Comparison of ENCODE assay signal across 8 mouse cellular contexts in the genomic region with DNA sequence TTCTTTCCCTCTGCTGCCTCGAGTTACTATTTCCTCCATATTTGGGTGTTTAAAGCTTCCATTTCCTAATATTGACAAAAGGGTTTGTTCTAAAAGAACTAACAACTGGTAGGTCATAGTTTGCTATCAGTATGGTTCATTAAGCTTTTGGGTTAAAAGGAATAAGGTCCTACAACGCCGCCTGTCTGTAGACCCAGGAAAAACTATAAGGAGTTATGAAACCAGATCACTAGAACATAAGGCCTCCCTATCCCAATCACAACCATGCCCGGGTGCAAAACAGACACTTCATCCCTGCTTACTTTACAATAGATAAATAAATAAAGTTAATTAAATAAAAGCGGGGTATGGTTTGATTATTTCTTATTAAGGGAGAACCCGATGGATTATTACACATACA. TPM values are rescaled to one million over a fixed set of nuclear protein-coding genes. Genes with fewer than 3 reads are reported as not detected.
DNase-seq lines count a peak whose midpoint lies in the region; ATAC-seq lines count a peak whose summit lies in the region.

No protein-coding gene starts in this region.

- ATAC-seq in embryonic facial prominence, embryonic 14.5 days (ENCODE audit: low read depth): no peak
- ATAC-seq in limb, embryonic 12.5 days (ENCODE audit: insufficient number of reproducible peaks, insufficient read depth, low FRiP score, low TSS enrichment, low read depth): no peak
- no peak for ATAC-seq in midbrain, embryonic 14.5 days (ENCODE audit: low FRiP score, low TSS enrichment)

- peak overlapping the region; percentile 100 for H3K27ac ChIP-seq in embryonic facial prominence, embryonic 14.5 days (replicated peaks; ENCODE audit: low read depth, low read length)
- H3K27ac ChIP-seq in limb, embryonic 12.5 days: no peak overlapping the region
- H3K27ac ChIP-seq in midbrain, embryonic 14.5 days (replicated peaks; ENCODE audit: low read depth, low read length): no peak overlapping the region

- peak overlapping the region; percentile 74 for H3K4me2 ChIP-seq in embryonic facial prominence, embryonic 14.5 days (ENCODE audit: low read depth, low read length)
- peak overlapping the region; percentile 73 for H3K4me2 ChIP-seq in limb, embryonic 12.5 days
- peak overlapping the region; percentile 65 for H3K4me2 ChIP-seq in midbrain, embryonic 14.5 days (ENCODE audit: low read length)

- WGBS in embryonic facial prominence, embryonic 14.5 days: 4% methylated on average over 6 of the region's 6 CpGs
- WGBS in limb, embryonic 12.5 days: 4% methylated on average over 6 of the region's 6 CpGs
- WGBS in midbrain, embryonic 14.5 days: 5% methylated on average over 6 of the region's 6 CpGs

- H3K9ac ChIP-seq in embryonic facial prominence, embryonic 14.5 days (ENCODE audit: low read depth, low read length): peak overlapping the region; percentile 99
- H3K9ac ChIP-seq in limb, embryonic 12.5 days (replicated peaks): peak overlapping the region; percentile 98
- H3K9ac ChIP-seq in midbrain, embryonic 14.5 days (replicated peaks; ENCODE audit: low read length): peak overlapping the region; percentile 91

- H3K27me3 ChIP-seq in embryonic facial prominence, embryonic 14.5 days (replicated peaks; ENCODE audit: control insufficient read depth, insufficient read depth, low read length): no peaks in the 10 kb centered on the region
- H3K27me3 ChIP-seq in limb, embryonic 12.5 days: no peaks in the 10 kb centered on the region
- no peaks in the 10 kb centered on the region for H3K27me3 ChIP-seq in midbrain, embryonic 14.5 days (ENCODE audit: control insufficient read depth, insufficient read depth, low read length)

- H3K9me3 ChIP-seq in embryonic facial prominence, embryonic 14.5 days (ENCODE audit: control insufficient read depth, low read length): no peaks in the 10 kb centered on the region
- H3K9me3 ChIP-seq in limb, embryonic 12.5 days: no peaks in the 10 kb centered on the region
- H3K9me3 ChIP-seq in midbrain, embryonic 14.5 days (ENCODE audit: control insufficient read depth, low read length): no peaks in the 10 kb centered on the region

- DNase-seq in A20 (ENCODE audit: low read depth, low spot score): peak; percentile 84
- DNase-seq in adrenal gland, adult 8-10 months: peak; percentile 40
- peak; percentile 84 for DNase-seq in embryonic facial prominence, embryonic 14.5 days (ENCODE audit: low spot score)
- peak; percentile 69 to 80 for DNase-seq in heart, adult 9 months (ENCODE audit: low spot score in 2 of 2)
- peak; percentile 94 for DNase-seq in kidney, adult 9 months
- DNase-seq in midbrain, embryonic 14.5 days: peak; percentile 79
- peak; percentile 73 to 80 for DNase-seq in spleen, postnatal 4 days (ENCODE audit: low spot score in 2 of 2)

- peak overlapping the region; percentile 96 for H3K4me3 ChIP-seq in embryonic facial prominence, embryonic 14.5 days (ENCODE audit: low read depth, low read length)
- peak overlapping the region; percentile 94 for H3K4me3 ChIP-seq in limb, embryonic 12.5 days (replicated peaks)
- peak overlapping the region; percentile 90 for H3K4me3 ChIP-seq in midbrain, embryonic 14.5 days (replicated peaks; ENCODE audit: low read depth, low read length)

- peaks cover 18% of the 10 kb centered on the region for H3K4me1 ChIP-seq in embryonic facial prominence, embryonic 14.5 days (ENCODE audit: control insufficient read depth, insufficient read depth, low read length)
- H3K4me1 ChIP-seq in limb, embryonic 12.5 days (replicated peaks): peaks cover 20% of the 10 kb centered on the region
- peaks cover 19% of the 10 kb centered on the region for H3K4me1 ChIP-seq in midbrain, embryonic 14.5 days (ENCODE audit: control insufficient read depth, insufficient read depth, low read length)

- H3K36me3 ChIP-seq in embryonic facial prominence, embryonic 14.5 days (ENCODE audit: control insufficient read depth, insufficient read depth, low read length): peaks cover 16% of the 10 kb centered on the region
- peaks cover 7% of the 10 kb centered on the region; the same call in 1 of the 2 replicates for H3K36me3 ChIP-seq in limb, embryonic 12.5 days
- H3K36me3 ChIP-seq in midbrain, embryonic 14.5 days (ENCODE audit: control insufficient read depth, insufficient read depth, low read length): no peaks in the 10 kb centered on the region

RNA-seq across cellular contexts. Expression of gene Ankrd17, which starts 1.9 kb away (rescaled TPM):
- total RNA-seq in adrenal gland, adult 8-10 months (2022): 100 to 1,000 TPM in 2 of 4 experiments, 10 to 100 TPM in 2; 87.8 to 118 (median 94.8) TPM
- polyA plus RNA-seq in embryonic facial prominence, embryonic 14.5 days (2014; fragmentation: Nextera tagmentation; extraction: Ambion mirVana): 30.9 and 31.0 TPM in 2 replicates
- 26.6 and 30.4 TPM in 2 replicates for polyA plus RNA-seq in limb, embryonic 12.5 days (2016; fragmentation: Nextera tagmentation; extraction: Ambion mirVana)
- 34.8 and 39.2 TPM in 2 replicates for polyA plus RNA-seq in midbrain, embryonic 14.5 days (2014; fragmentation: Nextera tagmentation; extraction: Ambion mirVana)

RNA-seq across cellular contexts. Expression of gene Gm9958, which starts 2.5 kb away (rescaled TPM):
- total RNA-seq in adrenal gland, adult 8-10 months (2022): 1 to 10 TPM; 3.5 to 4.9 (median 3.9) TPM
- 4.2 and 5.0 TPM in 2 replicates for polyA plus RNA-seq in embryonic facial prominence, embryonic 14.5 days (2014; fragmentation: Nextera tagmentation; extraction: Ambion mirVana)
- polyA plus RNA-seq in limb, embryonic 12.5 days (2016; fragmentation: Nextera tagmentation; extraction: Ambion mirVana): 6.1 and 8.4 TPM in 2 replicates
- 4.9 and 5.3 TPM in 2 replicates for polyA plus RNA-seq in midbrain, embryonic 14.5 days (2014; fragmentation: Nextera tagmentation; extraction: Ambion mirVana)

Comparison
In these comparisons a context has a peak if more than half of its experiments do, and no peak if none do; other contexts are left out.
1. DNase-seq: peak in every context shown above with its lines; median percentile 94 in kidney, adult 9 months; 84 in A20; 84 in embryonic facial prominence, embryonic 14.5 days; 79 in midbrain, embryonic 14.5 days; 76 in spleen, postnatal 4 days; 74 in heart, adult 9 months; 40 in adrenal gland, adult 8-10 months.